Mouse (Mus musculus) layer of hippocampus, adult 9-11 months (tissue): ENCODE measurements around the gene Scgb1a1.

ENCODE experiments used
- DNase-seq: peaks from one replicate; pipeline ENCODE4 v3.0.0; 2022

The Scgb1a1 gene

DNA sequence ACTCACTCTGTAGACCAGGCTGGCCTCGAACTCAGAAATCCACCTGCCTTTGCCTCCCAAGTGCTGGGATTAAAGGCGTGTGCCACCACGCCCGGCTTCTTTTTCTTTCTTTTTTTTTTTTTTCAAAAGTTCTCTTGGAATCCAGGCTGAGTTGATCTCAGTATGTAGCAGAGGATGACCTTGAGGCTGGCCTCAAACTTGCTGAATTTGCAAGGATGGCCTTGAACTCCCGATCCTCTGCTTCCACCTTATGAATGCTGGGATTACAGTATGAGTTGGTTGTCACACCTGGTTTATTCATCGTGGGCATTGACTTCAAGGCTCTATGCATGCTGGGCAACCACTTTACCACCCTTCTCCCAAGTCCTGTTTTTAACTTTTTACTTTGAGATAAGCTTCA, 47.1 kb downstream of the Scgb1a1 start:
- DNase-seq: no peak

DNA sequence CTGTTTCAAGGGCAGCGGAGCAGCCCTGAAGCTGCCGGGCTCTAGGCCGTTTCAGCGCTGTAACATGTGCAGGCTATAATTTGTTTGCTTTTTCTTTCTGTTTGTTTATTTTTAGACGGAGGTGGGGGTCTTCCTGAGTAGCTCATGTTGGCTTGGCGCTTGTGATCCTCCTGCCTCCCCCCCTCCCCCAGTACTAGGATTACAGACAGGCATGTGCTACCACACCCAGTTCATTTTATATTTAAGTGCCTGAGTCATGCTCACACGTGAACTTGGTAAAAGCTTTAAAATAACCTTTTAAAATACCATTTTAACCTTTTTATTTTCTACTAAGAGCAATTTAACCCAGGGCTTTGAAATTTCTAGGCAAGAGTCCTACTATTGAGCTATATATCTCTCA, 47.8 kb downstream of the Scgb1a1 start:
- DNase-seq: no peak

GRCm38 (mm10) chr19:9039266-9039665, 48.5 kb downstream of the Scgb1a1 start:
- DNase-seq: no peak

- no peak for DNase-seq
These were observed 49.6 kb downstream of the Scgb1a1 start for GRCm38 (mm10) chr19:9038136-9038535.

- no peak for DNase-seq
These were observed 52.7 kb downstream of the Scgb1a1 start for GRCm38 (mm10) chr19:9035101-9035500.

DNA sequence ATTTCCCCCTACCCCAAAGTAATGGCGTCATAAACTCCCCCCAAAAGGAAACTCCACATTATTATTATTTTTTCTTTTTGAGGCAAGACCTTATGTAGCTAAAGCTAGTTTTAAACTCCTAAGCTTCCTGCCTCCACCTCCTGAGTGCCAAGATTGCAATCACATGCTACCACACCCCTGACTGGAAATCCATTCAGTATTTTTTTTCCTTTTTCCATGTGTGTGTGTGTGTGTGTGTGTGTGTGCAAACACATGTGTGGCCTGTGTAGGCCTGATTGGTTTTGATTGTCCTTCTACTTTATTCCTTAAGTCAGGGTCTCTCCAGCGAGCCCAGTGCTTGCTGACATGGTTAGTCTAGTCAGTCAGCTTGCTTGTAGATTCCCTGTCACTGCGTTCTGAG, 53.3 kb downstream of the Scgb1a1 start:
- no peak for DNase-seq
